Mouse (Mus musculus): ENCODE data around the gene Milr1. TPM values are rescaled to one million over a fixed set of nuclear protein-coding genes. Genes with fewer than 3 reads are reported as not detected.

Gene Milr1
- polyA plus RNA-seq, 1 experiment from 2014 or later = 1.2 TPM

GRCm38 (mm10) chr11:106770195-106770974 lies 19.4 kb downstream of the Milr1 start:
- H3K9me3 ChIP-seq (replicated peaks; ENCODE audit: control insufficient read depth, low read length) = no peaks in the 10 kb centered on the region
- H3K27ac ChIP-seq (ENCODE audit: low read depth, low read length) = no peak overlapping the region
- H3K9ac ChIP-seq (ENCODE audit: low read depth, low read length) = no peak overlapping the region
- no peak overlapping the region for H3K4me2 ChIP-seq
- H3K27me3 ChIP-seq (ENCODE audit: control insufficient read depth, insufficient read depth, low read length) = no peaks in the 10 kb centered on the region
- 92% methylated on average over 9 of the region's 9 CpGs for WGBS (ENCODE audit: insufficient replicate concordance)
- no peaks in the 10 kb centered on the region for H3K4me1 ChIP-seq (ENCODE audit: control insufficient read depth, insufficient read depth, low read length)
- no peak for ATAC-seq (replicated peaks; ENCODE audit: insufficient number of reproducible peaks, low FRiP score, low TSS enrichment)
- H3K36me3 ChIP-seq (ENCODE audit: control insufficient read depth, insufficient read depth, low read length) = peaks cover 65% of the 10 kb centered on the region
- H3K4me3 ChIP-seq (ENCODE audit: low read depth, low read length) = no peak overlapping the region

GRCm38 (mm10) chr11:106773061-106773460 lies 22.0 kb downstream of the Milr1 start:
- Histone ChIP-seq H3K27me3 (ENCODE audit: control insufficient read depth, insufficient read depth, low read length) (no peaks in the 10 kb centered on the region), H3K36me3 (ENCODE audit: control insufficient read depth, insufficient read depth, low read length) (peaks cover 49% of the 10 kb centered on the region), H3K4me1 (ENCODE audit: control insufficient read depth, insufficient read depth, low read length) (0 out of 2 replicates have a peak, but pooled peaks cover 3% of the 10 kb centered on the region), H3K4me3 (ENCODE audit: low read depth, low read length) (no peak overlapping the region), H3K27ac (ENCODE audit: low read depth, low read length) (no peak overlapping the region), H3K4me2 (no peak overlapping the region), H3K9ac (ENCODE audit: low read depth, low read length) (no peak overlapping the region), H3K9me3 (replicated peaks; ENCODE audit: control insufficient read depth, low read length) (no peaks in the 10 kb centered on the region)
- no peak for ATAC-seq (replicated peaks; ENCODE audit: insufficient number of reproducible peaks, low FRiP score, low TSS enrichment)
- 93% methylated on average over 9 of the region's 9 CpGs for WGBS (ENCODE audit: insufficient replicate concordance)

GRCm38 (mm10) chr11:106776960-106777359 lies 25.9 kb downstream of the Milr1 start:
- ATAC-seq (replicated peaks; ENCODE audit: insufficient number of reproducible peaks, low FRiP score, low TSS enrichment) = no peak
- Histone ChIP-seq H3K27ac (ENCODE audit: low read depth, low read length) (no peak overlapping the region), H3K4me2 (no peak overlapping the region), H3K36me3 (ENCODE audit: control insufficient read depth, insufficient read depth, low read length) (peaks cover 31% of the 10 kb centered on the region), H3K9ac (ENCODE audit: low read depth, low read length) (no peak overlapping the region), H3K4me1 (ENCODE audit: control insufficient read depth, insufficient read depth, low read length) (0 out of 2 replicates have a peak, but pooled peaks cover 3% of the 10 kb centered on the region), H3K4me3 (ENCODE audit: low read depth, low read length) (no peak overlapping the region), H3K9me3 (replicated peaks; ENCODE audit: control insufficient read depth, low read length) (no peaks in the 10 kb centered on the region), H3K27me3 (ENCODE audit: control insufficient read depth, insufficient read depth, low read length) (no peaks in the 10 kb centered on the region)
- 92% methylated on average over 4 of the region's 4 CpGs for WGBS (ENCODE audit: insufficient replicate concordance)

GRCm38 (mm10) chr11:106777395-106777794 lies 26.4 kb downstream of the Milr1 start:
- no peak overlapping the region for H3K9ac ChIP-seq (ENCODE audit: low read depth, low read length)
- H3K27ac ChIP-seq (ENCODE audit: low read depth, low read length) = no peak overlapping the region
- H3K4me3 ChIP-seq (ENCODE audit: low read depth, low read length) = no peak overlapping the region
- ATAC-seq (replicated peaks; ENCODE audit: insufficient number of reproducible peaks, low FRiP score, low TSS enrichment) = no peak
- H3K4me2 ChIP-seq = no peak overlapping the region
- H3K36me3 ChIP-seq (ENCODE audit: control insufficient read depth, insufficient read depth, low read length) = peaks cover 29% of the 10 kb centered on the region
- 90% methylated on average over 3 of the region's 3 CpGs for WGBS (ENCODE audit: insufficient replicate concordance)
- H3K27me3 ChIP-seq (ENCODE audit: control insufficient read depth, insufficient read depth, low read length) = no peaks in the 10 kb centered on the region
- H3K9me3 ChIP-seq (replicated peaks; ENCODE audit: control insufficient read depth, low read length) = no peaks in the 10 kb centered on the region
- 0 out of 2 replicates have a peak, but pooled peaks cover 3% of the 10 kb centered on the region for H3K4me1 ChIP-seq (ENCODE audit: control insufficient read depth, insufficient read depth, low read length)

- 89% methylated on average over 7 of the region's 7 CpGs for WGBS (ENCODE audit: insufficient replicate concordance)
- Histone ChIP-seq H3K27me3 (ENCODE audit: control insufficient read depth, insufficient read depth, low read length) (no peaks in the 10 kb centered on the region), H3K36me3 (ENCODE audit: control insufficient read depth, insufficient read depth, low read length) (peaks cover 30% of the 10 kb centered on the region), H3K4me2 (peak overlapping the region; percentile 91; the same call in 1 of the 2 replicates), H3K4me1 (ENCODE audit: control insufficient read depth, insufficient read depth, low read length) (0 out of 2 replicates have a peak, but pooled peaks cover 3% of the 10 kb centered on the region), H3K9me3 (replicated peaks; ENCODE audit: control insufficient read depth, low read length) (no peaks in the 10 kb centered on the region), H3K4me3 (ENCODE audit: low read depth, low read length) (peak overlapping the region; percentile 78; the same call in 1 of the 2 replicates), H3K9ac (ENCODE audit: low read depth, low read length) (no peak overlapping the region), H3K27ac (ENCODE audit: low read depth, low read length) (no peak overlapping the region)
- ATAC-seq (replicated peaks; ENCODE audit: insufficient number of reproducible peaks, low FRiP score, low TSS enrichment) = no peak
Measured at GRCm38 (mm10) chr11:106778132-106778531, 27.1 kb downstream of the Milr1 start.

GRCm38 (mm10) chr11:106778589-106779387 lies 27.8 kb downstream of the Milr1 start:
- H3K27ac ChIP-seq (ENCODE audit: low read depth, low read length) = peak overlapping the region; percentile 97
- no peaks in the 10 kb centered on the region for H3K27me3 ChIP-seq (ENCODE audit: control insufficient read depth, insufficient read depth, low read length)
- peak overlapping the region; percentile 95 for H3K9ac ChIP-seq (ENCODE audit: low read depth, low read length)
- no peaks in the 10 kb centered on the region for H3K9me3 ChIP-seq (replicated peaks; ENCODE audit: control insufficient read depth, low read length)
- peaks cover 32% of the 10 kb centered on the region for H3K36me3 ChIP-seq (ENCODE audit: control insufficient read depth, insufficient read depth, low read length)
- ATAC-seq (replicated peaks; ENCODE audit: insufficient number of reproducible peaks, low FRiP score, low TSS enrichment) = peak; percentile 64
- WGBS (ENCODE audit: insufficient replicate concordance) = 3% methylated on average over 39 of the region's 39 CpGs
- H3K4me1 ChIP-seq (ENCODE audit: control insufficient read depth, insufficient read depth, low read length) = 0 out of 2 replicates have a peak, but pooled peaks cover 3% of the 10 kb centered on the region
- peak overlapping the region; percentile 91 for H3K4me2 ChIP-seq
- H3K4me3 ChIP-seq (ENCODE audit: low read depth, low read length) = peak overlapping the region; percentile 78

GRCm38 (mm10) chr11:106779388-106780088 lies 28.5 kb downstream of the Milr1 start, which contains the start of gene Polg2:
Polg2 (minus strand) TSS chr11:106779537.
- 2% methylated on average over 30 of the region's 30 CpGs for WGBS (ENCODE audit: insufficient replicate concordance)
- H3K27ac ChIP-seq (ENCODE audit: low read depth, low read length) = peak within 1 kb of the TSS; percentile 97
- H3K27me3 ChIP-seq (ENCODE audit: control insufficient read depth, insufficient read depth, low read length) = no peaks in the 10 kb centered on the region
- H3K4me1 ChIP-seq (ENCODE audit: control insufficient read depth, insufficient read depth, low read length) = 0 out of 2 replicates have a peak, but pooled peaks cover 3% of the 10 kb centered on the region
- H3K4me3 ChIP-seq (ENCODE audit: low read depth, low read length) = peak within 1 kb of the TSS; percentile 78
- peaks cover 27% of the 10 kb centered on the region for H3K36me3 ChIP-seq (ENCODE audit: control insufficient read depth, insufficient read depth, low read length)
- ATAC-seq (replicated peaks; ENCODE audit: insufficient number of reproducible peaks, low FRiP score, low TSS enrichment) = peak; percentile 96
- no peaks in the 10 kb centered on the region for H3K9me3 ChIP-seq (replicated peaks; ENCODE audit: control insufficient read depth, low read length)
- H3K9ac ChIP-seq (ENCODE audit: low read depth, low read length) = peak within 1 kb of the TSS; percentile 95
- peak within 1 kb of the TSS; percentile 91 for H3K4me2 ChIP-seq

GRCm38 (mm10) chr11:106780089-106780425 lies 29.0 kb downstream of the Milr1 start:
- H3K4me2 ChIP-seq = peak overlapping the region; percentile 91
- H3K4me3 ChIP-seq (ENCODE audit: low read depth, low read length) = peak overlapping the region; percentile 78; the same call in 1 of the 2 replicates
- H3K36me3 ChIP-seq (ENCODE audit: control insufficient read depth, insufficient read depth, low read length) = peaks cover 30% of the 10 kb centered on the region
- H3K9me3 ChIP-seq (replicated peaks; ENCODE audit: control insufficient read depth, low read length) = no peaks in the 10 kb centered on the region
- H3K9ac ChIP-seq (ENCODE audit: low read depth, low read length) = peak overlapping the region; percentile 50; the same call in 1 of the 2 replicates
- 65% methylated on average over 4 of the region's 4 CpGs for WGBS (ENCODE audit: insufficient replicate concordance)
- H3K4me1 ChIP-seq (ENCODE audit: control insufficient read depth, insufficient read depth, low read length) = 0 out of 2 replicates have a peak, but pooled peaks cover 3% of the 10 kb centered on the region
- ATAC-seq (replicated peaks; ENCODE audit: insufficient number of reproducible peaks, low FRiP score, low TSS enrichment) = peak; percentile 17; the same call in 1 of the 2 replicates
- no peaks in the 10 kb centered on the region for H3K27me3 ChIP-seq (ENCODE audit: control insufficient read depth, insufficient read depth, low read length)
- peak overlapping the region; percentile 97 for H3K27ac ChIP-seq (ENCODE audit: low read depth, low read length)

Data from heart, embryonic 11.5 days (tissue).